Mouse (Mus musculus): ENCODE measurements around the gene Ccdc57.
"Not testable (repeated sequence)": the region's sequence is repeated elsewhere in the genome, so short reads cannot be mapped to it uniquely, and the experiment has no call there.

The Ccdc57 gene

DNA sequence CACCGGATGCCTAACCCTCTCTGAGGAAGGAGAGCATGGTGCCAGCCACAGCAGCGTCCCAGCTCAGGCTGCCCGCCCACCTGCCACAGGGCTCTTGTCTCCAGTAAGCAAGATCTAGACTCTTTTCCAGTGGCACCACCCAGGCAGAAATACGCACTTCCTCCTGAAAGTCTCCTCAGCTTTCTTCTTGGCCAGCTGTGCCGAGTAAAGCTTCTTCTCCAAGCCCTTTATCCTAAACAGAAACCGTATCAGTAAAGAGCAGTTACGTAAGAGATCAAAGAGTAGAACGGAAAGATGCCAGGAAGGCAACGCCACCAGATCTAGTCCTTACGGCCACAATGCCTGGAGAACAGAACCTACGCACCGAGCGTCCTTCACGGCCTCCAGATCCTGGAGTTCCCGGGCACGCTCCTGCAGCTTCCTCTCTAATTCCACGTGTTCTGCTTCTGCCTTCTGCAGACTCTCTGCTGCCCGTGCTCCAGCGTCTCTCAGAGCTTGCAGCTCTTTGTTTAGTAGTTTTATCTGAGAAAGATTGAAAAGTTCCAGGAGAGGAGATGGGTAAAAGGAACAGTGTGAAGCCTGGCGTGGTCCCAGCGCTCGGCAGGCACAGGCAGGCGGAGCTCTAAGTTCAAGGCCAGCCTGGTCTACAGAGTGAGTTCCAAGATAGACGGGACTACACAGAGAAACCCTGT, 29.4 kb downstream of the Ccdc57 start:
- DNase-seq (ENCODE audit: low read depth, low spot score): no peak

DNA sequence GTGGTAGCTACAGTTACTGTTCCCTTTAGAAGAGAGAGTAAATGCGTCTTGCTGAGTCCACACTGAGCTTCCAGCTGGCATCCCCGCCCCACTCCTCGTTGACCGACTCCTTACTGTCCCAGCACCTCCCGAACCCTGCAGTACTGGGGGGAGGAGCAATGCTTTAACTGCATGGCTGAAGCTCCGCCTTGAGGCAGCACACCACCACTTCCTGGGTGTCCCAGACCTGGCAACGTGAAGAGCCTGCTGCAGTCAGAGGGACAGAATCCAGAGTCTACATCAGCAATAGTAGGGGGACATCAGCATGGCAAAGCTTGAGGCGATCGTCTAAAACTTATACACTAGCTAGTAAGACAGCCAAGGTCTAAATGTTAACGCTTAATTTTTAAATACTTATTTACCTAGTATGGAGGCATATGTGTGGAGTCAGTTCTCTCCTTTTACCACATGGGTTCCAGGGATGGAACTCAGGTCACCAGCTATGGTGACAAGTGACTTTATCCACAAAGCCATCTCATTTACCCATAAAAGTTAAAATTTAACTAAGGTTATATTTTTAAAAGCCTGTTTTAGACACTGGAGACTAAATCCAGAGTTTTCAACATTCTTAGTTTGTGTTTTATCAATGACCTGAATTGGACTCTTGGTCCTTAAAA, 30.1 kb downstream of the Ccdc57 start:
- DNase-seq (ENCODE audit: low read depth, low spot score): no peak

DNA sequence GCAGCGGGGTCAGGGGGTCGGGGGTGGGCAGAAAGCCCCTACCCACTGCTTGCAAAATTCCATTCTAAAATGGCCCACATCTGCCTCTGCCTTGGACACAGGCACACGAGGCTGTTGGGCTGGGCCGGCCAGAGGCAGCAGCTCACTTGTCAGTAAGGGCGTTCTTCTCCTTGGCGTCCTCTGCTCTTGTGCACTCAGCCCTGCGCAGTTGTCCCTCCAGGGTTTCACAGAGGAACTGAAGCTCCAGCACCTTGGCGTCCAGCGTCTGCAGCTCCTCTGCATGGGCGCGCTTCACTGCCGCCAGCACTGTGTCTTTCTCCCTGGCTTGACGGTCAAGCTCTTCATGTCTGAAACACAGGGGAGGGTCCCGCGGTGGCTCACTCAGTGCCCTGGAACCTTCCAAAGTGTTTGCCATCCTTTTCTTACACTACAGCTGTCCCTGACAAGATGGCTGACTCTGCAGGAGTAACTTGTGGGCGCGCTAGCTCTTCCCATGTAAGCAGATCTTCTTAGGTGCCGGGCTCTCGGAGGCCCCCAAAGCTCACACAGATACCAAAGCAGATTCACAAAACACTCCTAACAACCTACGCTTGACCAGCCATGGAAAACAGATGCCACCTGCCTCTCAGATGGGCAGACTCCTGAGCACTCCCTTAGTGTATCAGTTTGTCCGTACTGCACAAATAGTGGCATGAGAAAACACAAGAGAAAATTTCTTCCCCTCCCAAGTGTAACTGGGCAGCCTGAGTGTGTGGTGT, 30.8 kb downstream of the Ccdc57 start:
- no peak for DNase-seq (ENCODE audit: low read depth, low spot score)

DNA sequence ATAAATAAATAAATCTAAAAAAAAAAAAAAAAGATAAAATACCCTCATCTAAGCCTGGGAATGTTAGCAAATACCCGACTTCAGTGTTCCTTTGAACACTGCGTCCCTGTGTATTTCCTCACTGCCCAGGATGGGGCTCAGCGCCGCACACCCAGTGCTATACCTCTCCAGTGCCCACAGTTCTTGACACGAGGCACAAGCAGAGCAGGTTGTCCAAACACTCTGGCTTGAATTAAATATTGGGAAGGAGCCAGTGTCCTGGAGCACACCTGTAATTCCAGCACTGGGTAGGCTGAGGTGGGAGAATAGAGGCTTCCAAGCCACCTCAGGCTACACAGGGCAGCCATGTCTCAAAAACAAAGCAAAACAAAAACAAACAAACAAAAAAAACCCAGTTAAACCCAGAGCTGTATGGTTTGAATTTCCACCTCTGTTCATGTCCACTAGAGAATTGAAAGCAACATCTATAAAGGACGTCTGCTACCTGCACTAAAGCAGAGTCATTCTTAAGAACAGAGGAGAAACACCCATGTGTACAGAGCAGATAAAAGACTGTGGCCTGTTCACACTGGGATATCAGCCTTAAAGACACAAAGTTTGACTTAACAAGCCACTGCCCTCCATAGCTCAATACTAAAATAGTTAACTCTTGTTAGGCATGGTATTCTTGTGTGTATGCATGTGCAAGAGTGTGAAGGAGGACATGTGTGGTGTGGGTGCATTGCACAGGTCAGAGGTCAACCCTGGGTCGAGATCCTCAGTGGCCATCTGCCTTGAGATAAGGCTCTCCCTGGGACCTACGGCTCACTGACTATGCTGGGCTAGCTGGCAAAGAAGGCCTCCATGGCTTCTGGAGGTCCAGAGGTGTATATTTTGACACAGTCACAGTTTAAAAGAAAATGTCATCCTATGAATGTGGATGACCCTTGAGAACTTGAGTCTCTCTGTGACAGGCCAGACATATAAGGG, 32.1 kb downstream of the Ccdc57 start:
- DNase-seq (ENCODE audit: low read depth, low spot score): no peak

DNA sequence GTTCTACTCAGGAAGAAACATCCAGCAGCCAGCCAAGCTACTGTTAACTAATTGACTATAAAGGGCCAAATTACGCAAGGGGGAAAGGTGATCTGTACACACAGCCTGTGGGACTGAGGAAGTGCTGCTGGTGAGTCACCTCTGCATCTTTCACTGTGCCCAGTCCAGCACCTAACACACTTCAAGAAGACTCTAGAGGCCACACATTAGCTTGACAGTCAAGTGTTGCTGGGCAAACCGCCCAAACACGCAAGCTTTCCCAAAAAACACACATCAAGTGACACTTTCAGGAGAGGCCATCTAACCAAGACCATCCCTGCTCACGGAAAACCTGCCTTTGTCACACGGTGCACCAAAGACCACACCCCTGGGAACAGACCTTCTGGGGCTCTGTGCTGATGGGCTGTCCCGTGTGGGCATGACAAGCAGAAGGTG, 34.5 kb downstream of the Ccdc57 start:
- no peak for DNase-seq (ENCODE audit: low read depth, low spot score)

DNA sequence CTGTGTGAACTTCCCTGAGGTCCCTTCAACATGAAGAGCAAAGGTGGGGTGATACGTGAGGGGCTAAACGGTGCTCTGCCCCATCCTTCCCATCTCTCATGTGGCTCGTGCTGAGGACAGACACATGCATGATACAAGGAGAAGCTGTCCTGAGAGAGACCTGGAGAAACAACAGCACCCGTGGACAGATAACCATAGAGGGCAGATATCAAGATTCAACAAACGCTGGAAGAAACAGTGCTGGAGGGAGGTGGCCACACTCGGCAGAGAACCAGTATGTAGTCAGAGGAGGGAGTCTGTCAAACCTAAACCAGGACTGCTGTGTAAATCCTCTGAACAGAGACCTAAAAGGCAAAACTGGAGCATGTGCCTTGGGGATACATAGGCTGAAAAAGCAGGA, 37.2 kb downstream of the Ccdc57 start:
- no peak for DNase-seq (ENCODE audit: low read depth, low spot score)

DNA sequence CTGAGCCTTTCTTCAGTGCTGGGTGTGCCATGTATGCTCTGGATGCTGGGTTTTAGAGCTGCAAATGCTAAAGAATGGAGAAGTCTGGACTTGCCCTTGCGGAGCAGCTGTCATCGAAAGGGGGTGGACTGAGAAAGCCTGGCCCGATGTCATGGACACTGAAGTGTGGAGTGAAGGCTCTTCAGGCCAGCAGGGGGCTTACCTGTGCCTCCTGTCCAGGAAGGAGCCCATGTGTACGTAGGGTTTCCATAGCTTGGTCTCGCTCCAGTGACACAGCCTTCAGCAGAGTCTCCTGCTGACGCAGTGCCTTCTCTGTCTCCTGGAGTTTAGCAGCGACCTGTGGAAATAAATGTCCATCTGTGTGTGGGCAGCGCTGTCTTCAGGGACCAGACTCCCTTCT, 38.3 kb downstream of the Ccdc57 start:
- DNase-seq (ENCODE audit: low read depth, low spot score): no peak

DNA sequence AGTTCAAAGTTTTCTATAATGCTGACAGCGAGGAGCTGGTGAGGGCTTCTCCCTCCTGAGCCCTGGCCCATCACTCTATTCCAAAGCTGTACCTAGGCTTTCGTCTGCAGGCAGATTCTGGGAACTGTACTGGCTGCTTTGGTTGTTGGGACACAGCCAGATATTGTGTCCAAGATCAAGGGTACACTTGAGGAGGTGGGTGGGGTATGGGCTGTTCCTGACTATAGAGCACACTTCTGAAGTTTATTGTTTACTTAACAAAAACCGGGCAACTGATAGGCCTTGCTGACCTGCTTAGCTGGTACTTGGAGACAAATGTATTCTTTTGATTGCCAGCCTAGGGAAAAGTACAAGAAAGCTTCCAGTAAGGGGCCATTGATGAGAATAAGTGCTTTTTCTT, 43.5 kb downstream of the Ccdc57 start:
- no peak for DNase-seq (ENCODE audit: low read depth, low spot score)

DNA sequence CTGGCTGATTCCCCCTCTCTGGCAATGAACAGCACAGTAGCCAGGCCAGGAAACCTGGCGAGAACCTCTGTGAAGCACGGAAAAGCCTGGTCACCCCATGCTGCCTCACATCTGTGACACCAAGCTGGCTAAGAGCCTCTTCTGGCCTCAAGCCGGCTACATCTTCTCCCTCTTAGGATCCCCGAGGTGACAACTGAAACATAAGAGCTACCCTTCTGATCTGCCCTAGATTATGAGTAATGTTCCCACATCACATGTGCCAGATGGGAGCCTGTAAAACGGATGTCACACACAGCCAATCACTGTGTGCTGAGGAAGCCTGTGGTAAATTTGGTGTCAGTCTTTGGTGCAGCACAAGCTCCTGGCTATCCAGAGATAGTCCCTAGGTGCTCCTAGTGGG, 44.0 kb downstream of the Ccdc57 start:
- no peak for DNase-seq (ENCODE audit: low read depth, low spot score)

DNA sequence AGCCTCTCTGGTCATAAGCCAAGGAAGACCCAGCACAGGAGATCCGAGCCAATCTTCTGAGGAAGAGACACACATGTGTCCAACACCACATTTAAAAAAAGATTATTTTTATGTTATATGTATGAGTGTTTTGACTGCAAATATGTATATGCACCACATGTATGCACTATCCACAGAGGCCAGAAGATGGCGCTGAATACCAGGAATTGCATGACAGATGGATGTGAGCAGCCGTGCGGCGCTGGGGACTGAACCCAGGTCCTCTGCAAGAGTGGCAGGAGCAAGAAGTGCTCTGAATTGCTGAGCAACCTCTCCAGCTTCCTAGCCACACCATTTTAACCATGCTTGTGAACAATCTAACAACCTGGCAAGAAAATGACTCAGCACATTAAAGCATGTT, 45.2 kb downstream of the Ccdc57 start:
- DNase-seq (ENCODE audit: low read depth, low spot score): no peak

DNA sequence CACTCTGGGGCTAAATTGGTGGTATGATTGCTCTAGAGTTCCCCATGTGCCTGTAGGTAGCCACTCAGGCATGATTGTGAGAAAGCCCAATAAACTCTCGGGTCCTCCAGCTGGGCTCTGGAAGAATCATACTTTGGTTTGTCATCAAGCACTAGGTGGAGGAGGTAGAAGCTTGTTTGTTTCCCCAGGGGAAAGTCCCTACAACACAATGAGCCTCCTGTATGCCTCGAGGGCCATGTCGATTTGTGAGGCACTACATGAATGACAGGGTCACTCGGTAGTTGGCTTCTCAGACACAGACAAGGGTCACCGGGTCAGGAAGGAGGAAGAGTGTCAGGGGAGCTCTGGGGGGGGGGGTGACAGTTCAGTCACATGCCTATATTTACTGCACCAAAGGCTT, 46.2 kb downstream of the Ccdc57 start:
- no peak for DNase-seq (ENCODE audit: low read depth, low spot score)

DNA sequence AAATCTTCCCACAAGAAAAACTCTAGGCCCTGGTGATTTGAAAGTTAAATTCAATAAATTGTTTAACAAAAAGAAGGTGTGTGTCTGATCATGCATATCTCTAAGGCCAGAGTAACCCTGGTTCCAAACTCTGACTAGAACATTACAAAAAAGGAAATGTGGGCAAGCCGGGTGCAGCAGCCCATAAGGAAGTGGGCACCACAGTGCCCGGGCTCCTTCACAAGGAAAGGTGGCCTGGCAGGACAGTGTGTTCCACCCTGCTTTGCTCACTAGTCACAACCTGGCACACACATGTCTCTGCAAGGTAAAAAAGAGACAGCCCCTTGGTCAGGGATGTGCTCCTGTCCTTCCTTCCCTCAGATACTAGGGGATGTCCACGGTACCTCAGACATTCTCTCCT, 49.1 kb downstream of the Ccdc57 start:
- no peak for DNase-seq (ENCODE audit: low read depth, low spot score)

DNA sequence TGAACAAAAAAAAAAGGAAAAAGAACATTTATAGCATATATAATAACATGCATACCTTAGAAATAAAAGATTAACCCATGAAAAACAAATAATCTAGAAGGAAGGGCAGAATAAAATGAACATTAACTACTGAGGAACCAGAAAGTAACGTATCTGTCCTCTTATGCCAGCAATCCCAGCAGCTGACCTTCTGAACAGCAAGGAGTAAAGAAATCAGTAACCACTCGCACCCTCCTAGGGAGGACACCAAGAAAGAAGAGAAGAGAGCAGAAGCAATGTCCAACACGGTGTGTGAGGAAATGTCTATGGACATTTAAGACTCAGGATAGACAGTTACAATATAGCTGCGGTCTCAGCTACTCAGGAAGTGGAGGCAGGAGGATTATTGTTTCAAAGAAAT, 49.7 kb downstream of the Ccdc57 start:
- DNase-seq (ENCODE audit: low read depth, low spot score): no peak

DNA sequence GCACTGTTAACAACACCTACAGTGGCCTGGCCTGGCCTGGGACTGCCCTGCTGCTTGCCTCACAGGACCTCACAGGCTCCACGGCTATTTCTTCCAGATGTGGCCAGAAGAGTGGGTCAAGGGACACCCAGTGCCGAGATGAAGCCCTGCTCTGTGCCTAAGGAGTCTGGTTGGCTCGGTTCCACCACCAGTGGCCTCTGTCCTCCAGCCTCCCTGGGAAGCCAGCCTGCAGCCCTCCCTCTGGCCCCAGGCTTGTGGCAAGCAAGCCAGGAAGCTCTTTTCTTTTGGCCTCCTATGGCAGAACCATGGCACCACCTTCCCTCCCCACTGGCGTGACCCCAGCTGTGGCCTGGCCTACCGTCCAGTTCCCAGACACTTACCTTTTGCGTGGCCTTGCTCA, 59.5 kb downstream of the Ccdc57 start:
- DNase-seq (ENCODE audit: low read depth, low spot score): no peak

DNA sequence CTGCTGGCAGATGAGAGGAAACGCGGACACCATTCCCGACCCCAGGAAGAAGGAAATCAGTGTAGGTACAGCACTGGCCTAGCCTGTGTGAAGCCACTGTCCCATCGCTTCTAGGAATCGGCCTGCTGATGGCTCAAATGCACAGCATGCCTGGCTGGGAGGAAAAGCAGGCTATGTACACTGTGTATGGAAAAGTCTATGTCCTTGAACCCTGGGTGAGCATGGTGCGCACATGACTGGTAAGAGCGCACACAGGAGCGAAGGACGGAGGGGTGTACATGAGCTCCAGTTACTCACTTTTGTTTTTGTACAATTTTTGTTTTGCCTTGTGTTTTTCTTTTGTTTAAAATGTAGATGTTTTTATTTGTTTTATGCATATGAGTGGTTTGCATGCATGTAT, 61.2 kb downstream of the Ccdc57 start:
- DNase-seq (ENCODE audit: low read depth, low spot score): no peak

DNA sequence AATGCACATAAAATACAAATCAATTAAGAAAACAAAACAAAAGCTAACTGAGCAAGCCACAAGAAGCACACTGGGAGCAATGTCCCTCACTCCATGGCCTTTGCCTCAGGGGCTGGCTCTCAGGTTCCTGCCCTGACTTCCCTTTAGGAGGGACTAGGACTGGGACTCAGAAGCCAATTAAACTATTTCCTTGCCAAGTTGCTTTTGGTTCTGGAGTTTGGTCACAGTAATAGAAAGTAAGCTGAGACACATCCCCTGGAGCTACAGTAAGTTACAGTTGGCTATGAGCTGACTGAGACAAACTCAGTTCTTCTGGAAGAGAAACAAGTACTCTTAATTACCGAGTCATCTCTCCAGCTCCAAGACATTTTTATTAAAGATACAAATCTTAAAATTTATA, 66.9 kb downstream of the Ccdc57 start:
- no peak for DNase-seq (ENCODE audit: low read depth, low spot score)

DNA sequence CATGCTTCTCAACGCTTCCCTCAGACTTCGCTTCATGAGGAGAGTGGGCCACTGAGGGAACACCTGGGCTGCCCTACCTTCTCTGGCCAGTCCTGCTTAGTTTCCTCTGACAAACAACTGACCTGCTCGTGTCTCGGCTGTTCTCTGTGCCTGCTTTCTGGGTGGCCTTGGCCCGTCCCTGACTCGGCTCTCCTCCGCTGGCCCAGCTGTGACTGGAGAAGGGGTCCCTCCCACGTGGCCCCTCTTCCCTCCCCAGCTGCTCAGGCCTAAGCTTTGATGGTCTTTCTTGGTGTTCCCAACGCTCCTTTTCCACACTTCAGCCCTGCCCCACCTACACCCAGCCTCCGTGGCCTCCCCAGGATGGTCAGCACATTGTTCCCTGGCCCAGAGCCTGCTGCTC, 69.9 kb downstream of the Ccdc57 start:
- no peak for DNase-seq (ENCODE audit: low read depth, low spot score)

DNA sequence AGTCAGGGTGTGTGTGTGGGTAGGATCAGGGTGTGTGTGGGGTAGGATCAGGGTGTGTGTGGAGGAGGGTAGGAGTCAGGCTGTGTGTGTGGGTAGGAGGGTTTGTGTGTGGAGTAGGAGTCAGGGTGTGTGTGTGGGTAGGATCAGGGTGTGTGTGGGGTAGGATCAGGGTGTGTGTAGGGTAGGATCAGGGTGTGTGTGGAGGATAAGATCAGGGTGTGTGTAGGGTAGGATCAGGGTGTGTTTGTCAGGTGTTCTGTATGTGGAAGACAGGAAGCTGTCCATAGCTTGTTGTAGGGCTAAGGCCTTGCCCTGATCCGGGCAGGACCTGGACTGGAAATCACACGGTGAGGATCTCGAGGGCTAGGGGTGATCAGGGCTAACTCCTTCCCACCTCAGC, 76.7 kb downstream of the Ccdc57 start:
- DNase-seq (ENCODE audit: low read depth, low spot score): not testable (repeated sequence)

DNA sequence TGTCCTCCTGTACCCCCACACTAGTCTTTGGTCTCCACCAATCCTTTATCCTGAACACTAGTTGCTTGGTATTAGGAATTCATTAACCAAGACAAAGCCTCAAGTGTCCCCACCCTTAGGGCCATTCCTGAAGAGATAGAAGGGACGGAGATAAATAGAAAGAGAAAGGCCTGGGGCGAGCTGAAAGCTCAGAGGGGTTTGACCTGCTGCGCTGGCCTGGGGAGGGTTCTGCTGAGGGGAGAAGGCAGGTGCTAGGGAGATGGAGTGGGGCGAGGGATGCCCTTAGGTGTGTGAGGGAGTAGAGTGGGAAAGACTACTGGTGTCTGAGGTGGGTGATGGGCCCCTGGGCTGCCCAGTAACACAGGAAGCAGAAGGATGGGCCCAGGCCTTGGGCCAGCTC, 78.9 kb downstream of the Ccdc57 start:
- no peak for DNase-seq (ENCODE audit: low read depth, low spot score)

DNA sequence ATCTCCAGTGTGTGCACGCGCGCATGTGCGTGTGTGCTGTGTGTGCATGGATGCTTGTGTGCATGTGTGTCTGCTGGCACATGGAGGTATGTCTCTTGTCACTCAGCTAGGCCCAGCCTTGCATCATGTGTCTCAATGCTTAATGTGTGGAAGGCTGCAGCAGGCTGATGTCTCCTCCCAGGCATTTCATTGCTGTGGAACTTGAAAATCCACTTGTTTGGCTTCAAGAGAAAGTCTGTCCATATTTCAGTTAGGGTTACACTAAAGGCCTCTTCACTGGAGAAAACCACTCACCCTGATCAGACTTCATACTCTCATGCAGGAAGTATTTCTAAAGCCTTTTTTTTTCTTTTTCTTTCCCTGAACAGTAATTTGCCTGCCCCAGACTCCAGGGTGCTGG, 79.5 kb downstream of the Ccdc57 start:
- no peak for DNase-seq (ENCODE audit: low read depth, low spot score)

DNA sequence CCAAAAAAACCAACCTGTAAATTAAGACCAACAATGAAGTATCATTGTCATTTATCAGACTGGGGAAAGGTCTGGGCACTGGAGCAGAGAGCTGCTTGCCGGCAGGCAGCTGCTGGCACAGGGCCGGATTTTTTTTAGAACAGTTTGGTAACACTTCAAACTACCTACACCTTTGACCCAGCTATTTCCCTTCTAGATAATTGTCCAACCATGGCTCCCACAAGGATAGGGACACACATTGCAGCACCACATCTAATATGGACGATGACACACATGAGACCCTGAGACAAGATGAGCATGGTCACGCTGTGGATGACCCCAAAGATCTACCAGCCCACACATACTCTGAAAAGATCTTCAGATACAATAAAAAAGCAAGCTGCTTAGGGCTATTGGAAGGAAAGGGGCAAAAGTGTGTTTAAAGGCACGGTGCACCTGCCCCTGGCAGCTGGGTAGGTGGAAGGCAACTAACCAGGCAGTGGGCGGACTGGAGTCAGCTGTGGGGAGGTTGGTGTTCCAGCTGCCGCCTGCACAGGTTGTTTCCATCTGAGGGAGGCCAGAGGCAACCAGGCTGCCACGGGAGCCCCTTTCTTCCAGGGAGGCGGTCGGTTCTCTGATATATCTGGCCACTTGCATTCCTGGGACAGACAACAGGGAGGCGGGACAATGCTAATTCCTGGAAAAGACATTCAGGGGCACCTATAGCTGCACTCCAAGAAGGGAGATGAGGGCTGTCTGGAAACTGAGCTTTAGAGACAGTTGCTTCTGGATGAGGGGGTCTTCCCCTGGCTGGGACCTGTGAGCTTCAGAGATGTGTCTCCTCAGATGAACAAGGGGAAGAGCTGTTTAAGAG, 80.4 kb downstream of the Ccdc57 start:
- no peak for DNase-seq (ENCODE audit: low read depth, low spot score)
